In the genomic region with DNA sequence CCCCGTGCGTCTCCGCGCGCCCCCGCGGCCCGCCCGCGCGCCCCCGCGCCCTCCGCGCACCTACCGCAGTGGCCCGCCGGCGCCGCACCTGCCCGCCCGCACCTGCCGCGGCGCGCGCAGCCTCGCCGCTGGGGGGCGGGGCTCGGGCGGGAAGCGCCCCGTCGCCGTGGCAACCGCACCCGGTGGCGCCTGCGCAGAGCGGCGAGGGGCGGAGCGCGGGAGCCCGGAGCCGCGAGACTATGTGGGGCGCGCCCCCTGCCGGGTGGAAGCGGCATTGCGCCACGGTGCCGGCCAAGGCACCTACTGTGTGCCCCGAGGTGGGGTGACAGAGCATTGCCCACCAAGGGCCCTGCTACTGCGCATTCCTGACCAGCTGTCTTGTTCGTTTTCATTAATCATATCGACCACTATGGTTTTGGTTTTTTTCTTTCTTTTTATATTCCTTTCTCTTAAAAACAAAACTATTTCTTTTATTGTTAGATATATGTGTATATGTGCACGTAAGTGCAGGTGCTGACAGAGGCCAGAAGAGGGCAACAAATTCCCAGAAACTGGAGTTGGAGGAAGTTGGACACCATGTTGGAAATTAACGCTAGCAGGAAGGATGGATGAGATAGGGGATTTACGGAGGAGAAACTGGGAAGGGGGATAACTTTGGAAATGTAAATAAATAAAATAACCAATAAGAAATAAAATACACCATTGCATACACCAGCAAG, we compare ENCODE assay signal across 8 mouse cellular contexts. TPM values are rescaled to one million over a fixed set of nuclear protein-coding genes. Genes with fewer than 3 reads are reported as not detected.
DNase-seq lines count a peak whose midpoint lies in the region; ATAC-seq and TF ChIP-seq lines count a peak whose summit lies in the region.

A gene (minus strand): TSS at position 90 of the 719 bp plus-strand sequence.

- H3K4me1 ChIP-seq in intestine, postnatal 0 days (replicated peaks; ENCODE audit: control insufficient read depth, insufficient read depth, low read length): peaks cover 2% of the 10 kb centered on the region; the same call in 1 of the 2 replicates
- H3K4me1 ChIP-seq in small intestine, adult 2 months (ENCODE audit: control insufficient read depth, insufficient read depth, insufficient read length, low read length): peaks cover 8% of the 10 kb centered on the region

- no peaks in the 10 kb centered on the region for H3K9me3 ChIP-seq in intestine, postnatal 0 days (ENCODE audit: control insufficient read depth)

- H3K4me3 ChIP-seq in intestine, postnatal 0 days (ENCODE audit: low read depth, low read length): peak within 1 kb of the TSS; percentile 76
- peak within 1 kb of the TSS; percentile 90 for H3K4me3 ChIP-seq in small intestine, adult 2 months (ENCODE audit: low read depth, low read length)

- H3K36me3 ChIP-seq in intestine, postnatal 0 days (ENCODE audit: control insufficient read depth, insufficient read depth): no peaks in the 10 kb centered on the region
- H3K36me3 ChIP-seq in small intestine, adult 2 months (ENCODE audit: control insufficient read depth, insufficient read depth, low read length): no peaks in the 10 kb centered on the region

- 10% methylated on average over 46 of the region's 62 CpGs for WGBS in intestine, postnatal 0 days
- WGBS in small intestine, adult 2 months: 7% methylated on average over 62 of the region's 62 CpGs

- no peak for TF ChIP-seq POLR2A in small intestine, adult 2 months (IDR thresholded peaks at IDR 0.05; ENCODE audit: low read depth, low read length)

- ATAC-seq in granulocyte monocyte progenitor cell, adult 5-6 weeks (replicated peaks; ENCODE audit: poor library complexity, severe bottlenecking): peak; percentile 62
- ATAC-seq in intestine, postnatal 0 days: peak; percentile 39
- ATAC-seq in erythroid progenitor cell, adult 5-6 weeks (replicated peaks; ENCODE audit: low FRiP score, poor library complexity, severe bottlenecking): no peak

- peak; percentile 78 to 90 for DNase-seq in adrenal gland, postnatal 36 days
- peak; percentile 88 for DNase-seq in embryo, embryonic 11 days
- peak; percentile 83 for DNase-seq in left cerebral cortex, postnatal 4 days
- peak; percentile 75 for DNase-seq in mesoderm, embryonic 11.5 days (ENCODE audit: low read depth, low spot score)

- peak within 1 kb of the TSS; percentile 96 for H3K4me2 ChIP-seq in intestine, postnatal 0 days (replicated peaks; ENCODE audit: low read depth)

- peak within 1 kb of the TSS; percentile 96 for H3K27ac ChIP-seq in intestine, postnatal 0 days (ENCODE audit: low read depth, low read length)
- peak within 1 kb of the TSS; percentile 98 for H3K27ac ChIP-seq in small intestine, adult 2 months (ENCODE audit: insufficient read depth, low read depth, low read length)

- H3K27me3 ChIP-seq in intestine, postnatal 0 days (replicated peaks; ENCODE audit: control insufficient read depth, insufficient read depth, low read length): no peaks in the 10 kb centered on the region
- H3K27me3 ChIP-seq in small intestine, adult 2 months (ENCODE audit: control insufficient read depth, insufficient read depth, low read length): no peaks in the 10 kb centered on the region

- intact Hi-C loops in left cerebral cortex, postnatal 4 days (cut with DNase I): no loop called here

- TF ChIP-seq CTCF in intestine, postnatal 0 days (IDR thresholded peaks at IDR 0.05; ENCODE audit: low read depth): peak; percentile 85
- TF ChIP-seq CTCF in small intestine, adult 2 months (IDR thresholded peaks at IDR 0.05; ENCODE audit: extremely low read depth, insufficient read length, insufficient replicate concordance, low read depth, low read length): peak; percentile 83

- peak within 1 kb of the TSS; percentile 74 for H3K9ac ChIP-seq in intestine, postnatal 0 days (ENCODE audit: low read depth, low read length)

RNA-seq across cellular contexts. Expression of the gene that starts here (rescaled TPM):
- 10 to 100 TPM; 13.2 to 18.5 TPM for total RNA-seq in adrenal gland, postnatal 36 days (2021)
- 3.0 and 4.1 TPM in 2 replicates for total RNA-seq in granulocyte monocyte progenitor cell, adult 5-6 weeks (2014; fragmentation: Nextera tagmentation)
- total RNA-seq in granulocyte monocyte progenitor cell, adult 5-6 weeks (2017): 0.47 and 0.88 TPM in 2 replicates
- polyA plus RNA-seq in intestine, postnatal 0 days (2015; fragmentation: Nextera tagmentation; extraction: Ambion mirVana): 8.0 and 10.4 TPM in 2 replicates
- 10 to 100 TPM; 40.1 to 41.4 TPM for total RNA-seq in left cerebral cortex, postnatal 4 days (2021)
- 24.2 and 70.8 TPM in 2 replicates for polyA plus RNA-seq in small intestine, adult 2 months (2012; rRNA removed)
- 1.8 and 2.1 TPM in 2 replicates for total RNA-seq in erythroid progenitor cell, adult 5-6 weeks (2015; ENCODE audit: low replicate concordance)
- 0.13 TPM in 1 of 2 replicates, not detected in the other for total RNA-seq in erythroid progenitor cell, adult 5-6 weeks (2017; ENCODE audit: low replicate concordance)
